Mouse (Mus musculus) kidney, embryonic 15.5 days (tissue): ENCODE measurements around the gene Zscan2. TPM values are rescaled to one million over a fixed set of nuclear protein-coding genes. Genes with fewer than 3 reads are reported as not detected.

Experiments used
- ATAC-seq: fragments of 200-750 bp; cut with Nextera tagmentation; replicated peaks from 2 replicates; pipeline ENCODE4 v1.8.0; 2017; ENCODE audit warnings: moderate TSS enrichment; ENCODE audit not compliant: low FRiP score
- H3K27ac ChIP-seq: fragments of 300-500 bp; sonication (generic); 2 replicates; pipeline ENCODE4 v1.5.1; 2015; ENCODE audit warnings: mild to moderate bottlenecking, inconsistent platforms
- H3K27me3 ChIP-seq: fragments of 300-500 bp; sonication (generic); 2 replicates; pipeline ENCODE4 v1.6.1; 2015; ENCODE audit warnings: inconsistent platforms
- H3K36me3 ChIP-seq: fragments of 300-500 bp; sonication (generic); 2 replicates; pipeline ENCODE4 v1.6.1; 2015; ENCODE audit warnings: inconsistent platforms
- H3K4me1 ChIP-seq: fragments of 300-500 bp; sonication (generic); 2 replicates; pipeline ENCODE4 v1.6.1; 2015; ENCODE audit warnings: inconsistent platforms
- H3K4me2 ChIP-seq: fragments of 300-500 bp; sonication (generic); 2 replicates; pipeline ENCODE4 v1.6.1; 2015; ENCODE audit warnings: moderate library complexity, mild to moderate bottlenecking, inconsistent platforms
- H3K4me3 ChIP-seq: fragments of 300-500 bp; sonication (generic); replicated peaks from 2 replicates; pipeline ENCODE4 v1.5.1; 2015; ENCODE audit warnings: mild to moderate bottlenecking, inconsistent platforms
- H3K9ac ChIP-seq: fragments of 300-500 bp; sonication (generic); 2 replicates; pipeline ENCODE4 v1.6.1; 2015; ENCODE audit warnings: mild to moderate bottlenecking, inconsistent platforms
- H3K9me3 ChIP-seq: fragments of 300-500 bp; sonication (generic); replicated peaks from 2 replicates; pipeline ENCODE4 v1.6.1; 2016; ENCODE audit warnings: inconsistent platforms
- WGBS: fragments of 180-500 bp; shearing (Covaris S2); methylation state at CpG from one replicate; pipeline ENCODE4 v1.1.7; 2015; ENCODE audit warnings: mixed read lengths; 5-methylcytosine and 5-hydroxymethylcytosine counted together
- polyA plus RNA-seq: library from polyadenylated mRNA; unstranded; fragments of >200 nt; fragmentation: Nextera tagmentation; extraction: Ambion mirVana; gene quantifications from 2 replicates; pipeline ENCODE4 v1.2.1, GENCODE M21; 2015

Gene Zscan2
- polyA plus RNA-seq, 1 experiment from 2014 or later = 2.9 TPM

GRCm38 (mm10) chr7:80893086-80893752 is 32.5 kb downstream of the Zscan2 start:
- H3K27me3 ChIP-seq = no peaks in the 10 kb centered on the region
- H3K4me3 ChIP-seq = no peak overlapping the region
- ATAC-seq = no peak
- H3K9me3 ChIP-seq = no peaks in the 10 kb centered on the region
- H3K4me1 ChIP-seq = peaks cover 13% of the 10 kb centered on the region
- no peak overlapping the region for H3K4me2 ChIP-seq
- no peak overlapping the region for H3K9ac ChIP-seq
- peak overlapping the region; percentile 20; the same call in 1 of the 2 replicates for H3K27ac ChIP-seq
- WGBS = 91% methylated on average over 15 of the region's 15 CpGs
- H3K36me3 ChIP-seq = peaks cover 80% of the 10 kb centered on the region

DNA sequence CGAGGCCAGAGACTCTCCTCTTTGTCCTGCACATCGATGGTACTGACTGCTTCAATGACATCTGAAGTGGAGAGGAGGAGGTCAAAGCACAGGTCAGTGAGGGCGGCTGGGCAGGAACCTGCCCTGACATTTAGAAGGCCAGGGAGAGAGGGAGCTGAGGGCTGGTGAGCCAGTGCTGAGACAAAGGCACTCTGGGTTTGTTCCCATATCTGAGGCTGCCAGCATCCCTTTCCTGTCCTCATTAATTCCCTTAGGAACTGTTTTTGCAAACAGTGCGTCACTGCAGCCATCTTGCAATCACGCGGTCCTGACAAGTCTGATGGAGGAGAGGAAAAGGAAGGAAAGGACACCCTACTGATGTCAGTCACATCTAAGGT is 33.0 kb downstream of the Zscan2 start:
- H3K27me3 ChIP-seq = no peaks in the 10 kb centered on the region
- no peak overlapping the region for H3K4me2 ChIP-seq
- ATAC-seq = no peak
- H3K9ac ChIP-seq = no peak overlapping the region
- WGBS = 61% methylated on average over 6 of the region's 6 CpGs
- H3K27ac ChIP-seq = peak overlapping the region; percentile 51
- H3K36me3 ChIP-seq = peaks cover 85% of the 10 kb centered on the region
- no peak overlapping the region for H3K4me3 ChIP-seq
- H3K4me1 ChIP-seq = peaks cover 12% of the 10 kb centered on the region
- H3K9me3 ChIP-seq = no peaks in the 10 kb centered on the region

DNA sequence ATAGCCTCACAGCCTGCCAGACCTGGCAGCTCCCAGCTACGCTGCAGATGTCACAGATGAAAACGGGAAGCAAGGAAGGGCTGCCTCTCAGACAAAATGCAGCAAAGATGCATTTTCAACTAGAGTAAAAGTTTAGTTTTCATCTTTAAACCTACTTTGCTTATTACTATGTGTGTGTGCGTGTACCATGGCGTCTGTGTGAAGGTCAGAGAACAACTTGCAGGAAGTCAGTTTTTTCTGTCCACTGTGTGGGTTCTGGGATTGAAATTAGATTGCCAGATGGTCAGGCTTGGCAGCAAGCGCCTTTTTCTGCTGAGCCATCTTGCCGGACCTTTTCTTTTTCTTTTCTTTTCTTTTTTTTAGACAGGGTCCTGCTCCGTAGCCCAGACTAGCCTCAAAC is 33.5 kb downstream of the Zscan2 start:
- H3K36me3 ChIP-seq = peaks cover 88% of the 10 kb centered on the region
- WGBS = 74% methylated on average over 7 of the region's 7 CpGs
- H3K4me2 ChIP-seq = no peak overlapping the region
- ATAC-seq = no peak
- peaks cover 8% of the 10 kb centered on the region for H3K4me1 ChIP-seq
- H3K27me3 ChIP-seq = no peaks in the 10 kb centered on the region
- H3K9ac ChIP-seq = no peak overlapping the region
- H3K9me3 ChIP-seq = no peaks in the 10 kb centered on the region
- H3K27ac ChIP-seq = peak overlapping the region; percentile 51
- no peak overlapping the region for H3K4me3 ChIP-seq

DNA sequence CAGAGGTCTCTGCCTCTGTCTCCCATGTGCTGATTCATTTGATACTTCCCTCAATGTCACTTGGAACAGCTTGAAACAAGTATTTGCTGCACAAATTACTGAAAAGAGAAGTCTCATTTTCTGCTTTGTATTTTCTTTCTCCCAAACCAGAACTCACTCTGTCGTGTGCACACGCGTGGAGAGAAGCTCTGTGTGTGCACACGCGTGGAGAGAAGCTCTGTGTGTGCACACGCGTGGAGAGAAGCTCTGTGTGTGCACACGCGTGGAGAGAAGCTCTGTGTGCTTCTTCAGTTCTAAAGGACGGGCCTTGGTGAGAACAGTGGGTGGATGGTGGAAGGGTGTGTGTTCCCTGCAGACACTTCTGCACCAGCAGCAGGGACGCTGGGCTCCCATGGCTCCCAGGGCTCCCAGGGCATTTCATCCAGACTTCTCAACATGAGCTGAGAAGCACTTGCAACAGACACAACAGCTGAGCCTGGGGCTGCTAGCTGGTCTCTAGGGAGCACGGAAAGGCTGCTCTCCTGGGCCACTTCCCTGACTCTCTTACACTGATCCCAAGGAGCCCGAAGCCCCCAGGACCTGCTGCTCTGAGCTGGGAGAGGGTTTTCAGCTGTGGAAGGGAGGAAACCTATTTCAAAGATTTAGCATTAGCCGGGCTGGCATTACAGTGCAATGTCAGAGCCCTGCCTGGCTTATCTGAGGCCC is 34.2 kb downstream of the Zscan2 start:
- Histone ChIP-seq H3K27me3 (no peaks in the 10 kb centered on the region), H3K9me3 (no peaks in the 10 kb centered on the region), H3K4me3 (no peak overlapping the region), H3K36me3 (peaks cover 84% of the 10 kb centered on the region), H3K9ac (no peak overlapping the region), H3K27ac (no peak overlapping the region), H3K4me1 (peaks cover 6% of the 10 kb centered on the region), H3K4me2 (no peak overlapping the region)
- WGBS = 94% methylated on average over 14 of the region's 14 CpGs
- no peak for ATAC-seq

GRCm38 (mm10) chr7:80897134-80897533 is 36.4 kb downstream of the Zscan2 start:
- H3K27me3 ChIP-seq = no peaks in the 10 kb centered on the region
- H3K4me3 ChIP-seq = no peak overlapping the region
- H3K9me3 ChIP-seq = no peaks in the 10 kb centered on the region
- no peak for ATAC-seq
- peaks cover 19% of the 10 kb centered on the region for H3K4me1 ChIP-seq
- whole genome bisulfite sequencing = 87% methylated on average over 7 of the region's 7 CpGs
- no peak overlapping the region for H3K9ac ChIP-seq
- H3K27ac ChIP-seq = no peak overlapping the region
- peaks cover 64% of the 10 kb centered on the region for H3K36me3 ChIP-seq
- H3K4me2 ChIP-seq = no peak overlapping the region

GRCm38 (mm10) chr7:80897721-80898120 is 37.0 kb downstream of the Zscan2 start:
- no peaks in the 10 kb centered on the region for H3K27me3 ChIP-seq
- H3K4me3 ChIP-seq = no peak overlapping the region
- no peaks in the 10 kb centered on the region for H3K9me3 ChIP-seq
- H3K27ac ChIP-seq = no peak overlapping the region
- WGBS = 95% methylated on average over 4 of the region's 4 CpGs
- H3K4me2 ChIP-seq = no peak overlapping the region
- no peak for ATAC-seq
- H3K9ac ChIP-seq = no peak overlapping the region
- H3K4me1 ChIP-seq = peaks cover 23% of the 10 kb centered on the region
- H3K36me3 ChIP-seq = peaks cover 58% of the 10 kb centered on the region

DNA sequence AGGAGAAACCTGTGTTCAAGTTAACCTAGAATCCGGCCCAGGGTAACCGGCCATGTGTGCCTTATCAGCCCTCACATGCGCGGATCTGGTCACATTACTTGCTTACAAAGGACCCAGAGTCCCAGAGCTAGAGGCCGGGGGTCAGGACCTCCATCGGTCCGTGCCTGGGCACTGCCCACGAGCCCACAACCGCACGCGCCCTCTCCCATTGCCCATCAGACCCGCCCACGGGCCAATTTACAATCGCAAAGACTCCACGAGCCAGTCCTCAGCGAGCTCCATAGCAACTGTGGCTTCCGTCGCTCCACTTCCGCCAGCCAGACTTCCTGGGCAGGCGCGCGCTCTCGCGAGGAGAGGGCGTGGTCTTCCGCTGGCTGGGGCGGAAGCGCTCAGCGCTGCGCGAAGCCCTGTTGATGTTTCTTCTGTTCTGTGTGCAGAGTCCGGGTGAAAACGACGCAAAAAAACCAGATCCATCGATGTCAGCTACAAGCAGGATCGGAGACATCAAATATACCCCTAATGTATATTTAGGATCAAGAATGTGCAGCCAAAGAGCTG is 40.3 kb downstream of the Zscan2 start, which contains the start of gene Wdr73:
TSS of gene Wdr73 (minus strand) at position 326 of the 558 bp plus-strand sequence.
- peak within 1 kb of the TSS; percentile 84 for H3K4me2 ChIP-seq
- peaks cover 38% of the 10 kb centered on the region for H3K4me1 ChIP-seq
- H3K4me3 ChIP-seq = peak within 1 kb of the TSS; percentile 68
- H3K36me3 ChIP-seq = peaks cover 33% of the 10 kb centered on the region
- H3K27me3 ChIP-seq = no peaks in the 10 kb centered on the region
- peak; percentile 95 for ATAC-seq
- WGBS = under 1% methylated on average over 36 of the region's 36 CpGs
- H3K27ac ChIP-seq = peak within 1 kb of the TSS; percentile 93
- H3K9me3 ChIP-seq = no peaks in the 10 kb centered on the region
- H3K9ac ChIP-seq = peak within 1 kb of the TSS; percentile 58

GRCm38 (mm10) chr7:80901541-80902274 is 41.0 kb downstream of the Zscan2 start:
- Histone ChIP-seq H3K4me2 (peak overlapping the region; percentile 84), H3K9ac (peak overlapping the region; percentile 58), H3K27me3 (no peaks in the 10 kb centered on the region), H3K4me3 (peak overlapping the region; percentile 68), H3K9me3 (no peaks in the 10 kb centered on the region), H3K36me3 (peaks cover 27% of the 10 kb centered on the region), H3K4me1 (peaks cover 38% of the 10 kb centered on the region), H3K27ac (peak overlapping the region; percentile 93)
- WGBS = 29% methylated on average over 15 of the region's 15 CpGs
- ATAC-seq = no peak; the same call in 1 of the 2 replicates

- H3K9me3 ChIP-seq = no peaks in the 10 kb centered on the region
- H3K27me3 ChIP-seq = no peaks in the 10 kb centered on the region
- no peak overlapping the region for H3K4me3 ChIP-seq
- H3K27ac ChIP-seq = no peak overlapping the region
- ATAC-seq = no peak
- H3K9ac ChIP-seq = no peak overlapping the region
- 91% methylated on average over 11 of the region's 11 CpGs for WGBS
- H3K36me3 ChIP-seq = peaks cover 16% of the 10 kb centered on the region
- H3K4me2 ChIP-seq = peak overlapping the region; percentile 75; the same call in 1 of the 2 replicates
- H3K4me1 ChIP-seq = peaks cover 38% of the 10 kb centered on the region
Measured at GRCm38 (mm10) chr7:80903625-80904422, 43.1 kb downstream of the Zscan2 start.

GRCm38 (mm10) chr7:80904921-80905515 is 44.3 kb downstream of the Zscan2 start, which contains the start of gene Nmb:
Nmb (minus strand) TSS chr7:80905076.
- WGBS = 3% methylated on average over 19 of the region's 19 CpGs
- H3K4me1 ChIP-seq = peaks cover 32% of the 10 kb centered on the region

DNA sequence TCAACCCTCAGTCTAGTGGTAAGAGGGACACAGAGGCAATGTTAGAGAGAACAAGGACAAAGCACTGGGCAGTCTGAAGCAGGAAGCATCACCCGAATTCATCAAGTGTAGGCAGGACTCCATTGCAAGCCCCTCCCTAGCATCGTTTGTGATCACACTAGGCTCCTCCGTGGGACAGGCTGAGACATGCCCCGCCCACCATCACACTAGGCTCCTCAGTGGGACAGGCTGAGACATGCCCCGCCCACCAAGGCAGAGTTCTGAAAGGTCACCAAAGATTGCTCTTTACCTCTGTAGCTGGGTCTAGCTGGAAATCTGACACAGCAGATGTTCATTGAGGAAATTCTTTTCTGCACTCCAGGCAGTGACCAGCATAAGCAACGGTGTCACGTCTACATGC is 50.3 kb downstream of the Zscan2 start:
- Histone ChIP-seq H3K4me1 (no peaks in the 10 kb centered on the region), H3K36me3 (peaks cover 80% of the 10 kb centered on the region), H3K9ac (no peak overlapping the region), H3K27ac (no peak overlapping the region), H3K27me3 (no peaks in the 10 kb centered on the region), H3K4me2 (no peak overlapping the region), H3K4me3 (no peak overlapping the region), H3K9me3 (no peaks in the 10 kb centered on the region)
- ATAC-seq = no peak
- WGBS = 77% methylated on average over 7 of the region's 7 CpGs

More at GRCm38 (mm10) chr7:80904921-80905515, 44.3 kb downstream of the Zscan2 start, which contains the start of gene Nmb:
- peak; percentile 69 for ATAC-seq
- Histone ChIP-seq H3K4me2 (peak within 1 kb of the TSS; percentile 75), H3K36me3 (peaks cover 25% of the 10 kb centered on the region), H3K9me3 (no peaks in the 10 kb centered on the region), H3K4me3 (peak within 1 kb of the TSS; percentile 45), H3K9ac (peak within 1 kb of the TSS; percentile 46), H3K27ac (0 out of 2 replicates have a peak within 1 kb of the TSS, but pooled peaks have one; percentile 11), H3K27me3 (no peaks in the 10 kb centered on the region)
